Mouse (Mus musculus): Measurements from ENCODE around the gene Megf6.

Megf6 gene

DNA sequence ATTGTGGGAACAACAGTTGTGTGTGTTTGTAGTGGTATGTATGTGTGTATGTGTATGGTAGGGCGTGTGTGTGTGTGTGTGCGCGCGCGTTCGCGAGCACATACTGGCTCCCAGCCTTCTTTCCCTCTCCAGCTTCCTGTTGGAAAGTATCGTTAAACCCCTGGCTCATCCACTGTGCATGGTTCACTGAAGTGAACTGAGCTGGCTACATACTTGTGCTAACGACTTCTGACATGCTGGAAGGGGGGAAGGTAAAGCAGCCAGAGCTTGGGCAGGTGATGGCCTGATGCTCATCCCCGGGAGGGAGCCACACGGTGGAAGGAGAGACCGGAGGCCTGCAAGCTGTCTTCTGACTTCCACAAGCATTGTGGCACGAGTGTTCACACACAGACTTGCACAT, 40.9 kb downstream of the Megf6 start:
- DNase-seq (ENCODE audit: low spot score), result no peak

GRCm38 (mm10) chr4:154213586-154213985, 43.1 kb downstream of the Megf6 start:
- no peak for DNase-seq (ENCODE audit: low spot score)

- DNase-seq (ENCODE audit: low spot score), result no peak
Measured at GRCm38 (mm10) chr4:154214075-154214474, 43.5 kb downstream of the Megf6 start.

DNA sequence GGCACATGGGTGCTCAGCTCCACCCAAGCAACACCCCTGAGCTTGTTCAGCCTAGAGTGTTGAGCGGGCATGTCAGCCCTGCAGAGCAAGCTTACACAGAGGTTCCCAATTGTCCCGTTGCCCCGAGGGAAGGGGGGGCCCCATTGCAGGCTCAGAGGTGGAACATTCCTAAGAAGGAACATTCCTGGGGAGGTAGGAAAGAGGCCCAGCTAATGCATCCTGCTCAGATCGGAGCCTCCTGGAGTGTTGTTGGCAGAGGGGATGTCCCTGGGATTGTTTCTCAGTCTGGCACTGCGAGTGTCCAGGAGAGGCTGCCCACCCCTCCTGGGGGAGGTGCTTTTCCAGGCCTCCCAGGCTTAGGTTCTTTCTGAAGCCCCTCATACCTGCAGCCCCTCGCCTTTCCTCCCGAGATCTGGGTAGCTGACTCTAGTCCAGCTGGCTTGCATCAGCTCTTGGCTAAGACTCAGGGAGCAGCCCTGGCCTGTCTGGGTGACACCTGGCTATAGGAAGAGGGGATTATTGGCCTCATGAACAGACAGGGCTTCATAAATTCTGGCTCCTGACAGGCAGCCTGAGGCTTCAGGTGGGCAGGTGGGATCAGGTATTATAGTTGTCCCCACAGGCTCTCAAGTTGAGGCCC, 47.3 kb downstream of the Megf6 start:
- no peak for DNase-seq (ENCODE audit: low spot score)

- DNase-seq (ENCODE audit: low spot score), result no peak
Measured at GRCm38 (mm10) chr4:154222773-154223172, 52.2 kb downstream of the Megf6 start.

DNA sequence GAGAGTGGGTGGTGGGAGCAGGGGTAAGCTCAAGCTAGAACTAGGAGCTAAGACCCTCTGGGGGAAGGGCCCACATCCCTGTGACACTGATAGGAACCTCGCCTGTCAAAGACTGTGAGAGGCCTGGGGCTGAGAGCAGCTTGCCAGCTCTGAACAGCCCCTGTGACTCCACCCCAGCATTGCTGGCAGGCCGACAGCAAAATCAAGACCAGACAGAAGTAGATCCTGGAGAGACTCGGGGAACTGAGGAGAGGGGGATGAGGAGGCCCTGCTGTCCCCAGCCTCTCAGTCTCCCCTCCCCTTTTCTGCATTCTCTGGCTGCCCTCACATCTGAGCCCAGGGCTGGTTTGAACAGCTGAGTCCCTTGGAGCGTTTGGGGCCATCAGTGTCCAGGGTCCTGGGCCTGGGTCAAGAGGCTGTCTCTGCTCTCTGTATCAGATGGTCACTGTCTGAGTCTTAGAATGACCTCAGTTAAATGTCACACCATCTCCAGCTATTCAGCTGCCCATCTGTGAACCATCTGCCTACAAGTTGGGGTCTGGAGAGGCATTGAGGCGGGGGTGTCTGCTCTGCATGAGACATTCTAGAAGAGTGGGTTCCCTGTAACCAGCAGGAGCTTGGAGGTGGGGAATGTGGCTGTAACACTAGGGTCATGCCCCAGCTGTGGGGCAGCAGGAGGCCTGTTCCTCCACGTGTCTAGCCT, 53.9 kb downstream of the Megf6 start:
- DNase-seq (ENCODE audit: low spot score), result no peak

DNA sequence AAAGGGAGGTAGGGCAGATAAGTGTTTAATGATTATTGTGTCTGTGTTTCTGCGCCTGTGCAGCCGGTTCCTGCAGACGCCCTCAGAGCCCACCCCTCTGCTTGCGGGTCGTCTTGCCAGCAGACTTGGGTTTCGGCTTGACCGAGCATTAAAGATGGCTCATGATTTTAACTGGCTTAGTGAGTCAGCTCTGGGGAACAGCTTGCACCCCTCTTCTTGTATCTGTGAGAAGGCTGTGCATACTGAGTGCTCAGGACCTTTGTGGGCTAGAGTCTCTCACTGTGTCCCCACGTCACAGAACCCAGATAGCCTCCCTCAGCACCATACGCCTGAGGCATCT, 54.4 kb downstream of the Megf6 start:
- DNase-seq (ENCODE audit: low spot score), result no peak

- no peak for DNase-seq (ENCODE audit: low spot score)
Measured at GRCm38 (mm10) chr4:154226678-154227077, 56.1 kb downstream of the Megf6 start.

- no peak for DNase-seq (ENCODE audit: low spot score)
Measured at GRCm38 (mm10) chr4:154228336-154228735, 57.8 kb downstream of the Megf6 start.

DNA sequence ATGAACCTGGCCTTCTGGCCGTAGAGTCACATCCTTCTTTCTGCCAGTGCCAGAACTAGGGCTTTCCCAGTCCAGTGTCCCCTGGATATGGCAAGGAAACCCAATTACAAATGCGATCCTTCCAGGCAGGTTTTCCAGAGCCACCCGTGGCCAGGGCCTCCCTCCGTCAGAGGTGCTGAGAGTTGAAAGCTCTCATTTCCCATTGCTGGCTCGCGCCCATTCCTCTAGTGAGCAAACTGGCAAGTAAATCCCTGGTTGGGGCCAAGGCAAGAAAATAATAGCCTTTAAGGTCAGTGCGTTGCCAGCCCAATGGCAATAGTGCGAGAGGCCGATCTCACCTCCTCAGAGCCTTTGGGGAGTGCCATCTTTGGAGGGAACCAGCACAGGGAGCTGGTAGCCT, 59.0 kb downstream of the Megf6 start:
- DNase-seq (ENCODE audit: low spot score), result no peak

DNA sequence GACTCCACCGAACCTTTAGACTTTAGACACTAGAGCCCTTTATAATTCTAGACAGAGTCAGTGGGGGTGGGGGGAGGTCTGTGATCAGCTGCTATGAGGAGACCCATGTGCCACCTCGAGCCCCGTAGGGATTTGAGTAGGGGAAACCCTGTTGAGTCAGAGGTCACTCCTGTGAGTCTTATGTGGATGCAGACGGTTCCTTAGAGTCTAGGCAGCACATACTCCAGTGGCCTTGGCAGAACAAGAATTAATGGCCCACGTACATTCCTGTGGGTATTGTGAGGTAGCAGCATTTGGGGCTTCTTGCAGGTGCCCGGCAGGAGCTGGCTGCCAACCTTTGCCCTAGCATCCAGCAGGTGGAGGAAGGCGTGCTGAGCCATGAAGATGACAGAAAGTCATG, 60.9 kb downstream of the Megf6 start:
- DNase-seq (ENCODE audit: low spot score), result no peak

DNA sequence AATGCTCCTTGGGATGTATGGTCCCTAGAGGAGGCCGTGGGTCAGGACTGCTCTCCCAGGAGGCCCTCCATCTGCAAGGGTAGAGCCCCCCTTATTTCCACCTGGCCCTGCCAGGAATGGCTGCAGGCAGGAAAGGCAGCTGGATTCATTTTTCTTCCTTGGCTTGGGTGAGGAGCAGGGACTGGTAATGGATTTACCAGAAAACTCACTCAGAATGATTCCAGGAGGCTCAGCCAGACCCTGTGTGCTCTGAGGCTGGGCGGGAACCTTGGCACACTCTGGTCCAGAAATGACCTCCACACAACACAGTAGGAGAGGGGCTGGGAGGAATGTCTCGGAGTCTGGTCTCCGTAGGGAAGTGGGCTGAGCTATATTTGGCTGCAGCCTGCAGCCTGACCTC, 61.8 kb downstream of the Megf6 start:
- no peak for DNase-seq (ENCODE audit: low spot score)

- DNase-seq (ENCODE audit: low spot score), result no peak
Measured at GRCm38 (mm10) chr4:154236001-154236400, 65.5 kb downstream of the Megf6 start.

DNA sequence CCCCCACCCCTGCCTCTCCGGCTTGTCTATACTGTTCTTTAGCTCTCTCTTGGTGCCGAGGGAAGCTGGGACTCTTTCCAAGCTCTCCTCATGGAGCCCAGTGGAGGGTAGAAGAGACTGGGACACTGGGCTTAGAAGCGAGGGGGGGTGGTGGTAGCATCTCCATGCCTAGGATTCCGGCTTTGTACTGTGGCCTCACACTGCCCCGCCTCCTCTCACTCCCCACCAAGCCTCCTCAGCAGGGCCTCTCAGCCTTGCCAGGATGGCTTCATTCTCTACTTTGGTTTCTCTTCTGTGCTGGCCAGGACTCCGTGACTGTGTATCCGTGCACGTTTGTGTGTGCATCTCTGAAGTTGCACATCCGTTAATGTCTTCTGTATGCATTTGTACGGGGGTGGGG, 66.4 kb downstream of the Megf6 start:
- no peak for DNase-seq (ENCODE audit: low spot score)

GRCm38 (mm10) chr4:154237306-154237705, 66.8 kb downstream of the Megf6 start:
- no peak for DNase-seq (ENCODE audit: low spot score)

DNA sequence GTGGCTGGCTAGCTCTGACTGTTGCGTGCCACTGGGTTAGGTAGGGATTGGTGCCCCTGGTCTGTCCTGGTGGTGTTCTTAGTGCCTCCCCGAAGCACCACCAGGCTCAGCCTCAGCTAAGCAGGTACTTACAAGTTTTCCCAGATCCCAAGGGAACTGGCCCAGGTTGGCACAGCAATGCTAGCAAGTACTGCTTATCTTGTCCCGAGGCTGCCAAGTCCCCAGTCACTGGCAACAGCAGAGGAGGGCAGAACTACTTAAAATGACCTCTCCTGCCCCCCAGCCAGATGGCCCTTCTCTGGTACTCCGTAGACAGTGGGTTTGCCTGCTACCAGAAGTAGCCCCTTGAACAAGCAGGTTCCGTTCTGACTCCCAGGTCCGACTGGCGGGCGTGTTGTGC, 68.7 kb downstream of the Megf6 start:
- DNase-seq (ENCODE audit: low spot score), result no peak

DNA sequence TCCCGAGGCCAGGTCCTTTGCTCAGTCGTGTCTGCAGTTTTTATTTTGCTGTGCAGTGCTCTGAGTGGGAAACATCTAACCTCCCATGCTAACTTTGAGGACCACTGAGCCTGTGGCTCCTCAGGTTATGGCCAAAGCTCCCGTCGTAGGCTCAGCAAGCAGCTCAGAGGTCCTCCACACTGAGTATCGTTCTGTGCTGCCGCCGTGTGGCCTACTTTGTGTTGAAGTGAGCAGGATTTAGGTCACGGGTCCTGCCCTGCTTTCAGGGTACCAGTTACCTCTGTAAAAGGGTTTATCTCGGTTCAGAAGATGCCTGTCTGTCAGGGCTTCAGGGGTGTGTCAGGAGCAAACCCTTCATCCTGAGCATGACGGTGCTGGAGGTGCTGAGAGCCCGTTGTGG, 70.1 kb downstream of the Megf6 start:
- no peak for DNase-seq (ENCODE audit: low spot score)

GRCm38 (mm10) chr4:154245342-154245741, 74.8 kb downstream of the Megf6 start:
- no peak for DNase-seq (ENCODE audit: low spot score)

DNA sequence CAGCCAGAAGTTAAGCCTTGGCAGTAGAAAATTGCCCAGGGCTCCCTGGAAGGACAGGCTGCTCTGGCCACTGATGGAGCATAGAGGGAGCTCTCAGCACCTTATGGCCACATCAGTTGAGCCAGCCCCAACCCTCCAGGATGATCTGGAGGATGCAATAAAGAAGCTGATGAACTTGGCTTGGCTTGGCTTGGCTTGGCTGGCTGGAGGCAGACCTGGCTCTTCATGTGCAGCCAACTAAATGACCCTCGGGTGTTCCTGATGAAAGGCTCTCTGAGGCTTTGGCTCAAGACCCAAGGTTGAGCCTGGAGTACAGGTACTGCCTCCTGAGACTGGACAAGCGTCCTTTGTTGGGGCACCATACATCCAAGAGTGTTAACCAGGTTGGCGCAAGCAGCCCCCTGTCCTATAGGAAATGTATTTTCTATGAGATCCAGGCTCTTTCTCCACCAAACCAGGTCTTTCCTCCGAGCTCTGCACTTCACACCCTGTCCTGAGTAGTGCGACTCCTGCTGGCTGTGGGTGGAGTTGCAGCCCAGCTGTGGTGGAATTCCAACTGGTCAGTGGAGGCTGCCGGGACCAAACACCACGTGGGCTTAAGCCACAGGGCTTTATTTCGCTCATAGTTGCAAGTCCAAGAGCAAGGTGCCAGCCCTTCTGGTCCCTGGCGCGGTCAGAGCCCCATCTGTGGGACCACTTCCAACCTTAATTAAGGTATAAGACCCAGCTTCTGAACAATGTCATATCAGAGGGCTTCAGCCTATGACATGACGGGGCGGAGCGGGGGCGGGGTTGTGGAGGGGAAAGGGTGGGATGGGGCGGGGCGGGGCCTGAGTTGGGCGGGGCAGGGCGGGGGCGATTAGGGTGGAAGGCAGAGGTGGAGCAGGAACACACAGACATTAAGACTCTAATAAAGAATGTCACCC, 75.8 kb downstream of the Megf6 start:
- peak; percentile 43 for DNase-seq (ENCODE audit: low spot score)

DNA sequence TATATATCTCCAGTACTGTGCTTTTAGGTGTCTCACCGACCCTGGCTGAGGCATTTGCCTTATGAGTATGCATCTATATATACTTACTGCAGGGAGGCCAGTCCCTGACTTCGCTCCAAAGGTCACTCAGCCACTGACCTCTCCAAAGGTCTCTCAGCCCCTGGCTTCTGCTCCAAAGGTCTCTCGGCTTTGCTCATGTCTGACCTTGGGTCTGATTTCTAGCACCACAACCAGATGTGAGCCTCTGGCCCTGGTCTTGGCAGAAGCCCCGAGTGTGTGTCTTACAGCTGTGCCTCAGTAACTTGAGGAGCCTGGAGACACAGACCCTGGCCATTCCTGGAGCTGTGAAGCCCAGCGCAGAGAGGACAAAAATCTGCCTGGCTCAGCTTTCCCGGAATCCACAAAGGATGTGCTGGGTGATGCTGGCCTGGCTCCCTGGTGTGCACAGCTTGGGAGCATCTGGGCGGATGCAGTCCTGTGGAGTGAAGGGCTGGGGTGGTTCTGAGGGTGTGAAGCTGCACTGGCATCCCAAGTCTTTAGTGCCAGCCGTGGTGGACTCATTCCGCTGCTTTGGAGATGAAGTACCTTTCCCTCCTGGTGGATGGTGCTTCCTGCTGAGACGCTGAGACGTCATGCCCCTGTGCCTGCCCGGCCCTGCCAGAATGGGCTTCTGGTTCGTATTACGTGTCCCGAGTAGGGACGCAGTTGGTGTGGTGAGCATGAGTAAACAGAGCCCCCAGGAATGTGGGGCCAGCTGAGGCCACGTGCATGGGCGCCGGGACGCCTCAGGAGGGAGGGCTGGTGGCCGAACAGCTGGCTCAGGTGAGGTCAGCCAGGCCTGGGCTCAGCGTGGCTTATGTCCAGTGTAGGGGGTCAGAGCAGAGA, 76.9 kb downstream of the Megf6 start:
- no peak for DNase-seq (ENCODE audit: low spot score)

GRCm38 (mm10) chr4:154248092-154248805, 77.7 kb downstream of the Megf6 start:
- no peak for DNase-seq (ENCODE audit: low spot score)
